Mouse (Mus musculus) limb, embryonic 12.5 days (tissue): ENCODE data around the gene Ilf3. TPM values are rescaled to one million over a fixed set of nuclear protein-coding genes. Genes with fewer than 3 reads are reported as not detected.

ENCODE experiments used
- ATAC-seq: fragments of 200-750 bp; cut with Nextera tagmentation; 2 replicates; pipeline ENCODE4 v1.8.0; 2017; ENCODE audit warnings: low read depth, moderate TSS enrichment; ENCODE audit not compliant: insufficient number of reproducible peaks, insufficient read depth, low FRiP score, low TSS enrichment
- H3K27ac ChIP-seq: fragments of 300-500 bp; sonication (generic); 2 replicates; pipeline ENCODE4 v1.5.1; 2016; ENCODE audit warnings: mild to moderate bottlenecking, moderate library complexity
- H3K27me3 ChIP-seq: fragments of 300-500 bp; sonication (generic); 2 replicates; pipeline ENCODE4 v1.6.1; 2016; ENCODE audit warnings: mild to moderate bottlenecking, moderate library complexity
- H3K36me3 ChIP-seq: fragments of 300-500 bp; sonication (generic); 2 replicates; pipeline ENCODE4 v1.6.1; 2016; ENCODE audit warnings: mild to moderate bottlenecking, moderate library complexity
- H3K4me1 ChIP-seq: fragments of 300-500 bp; sonication (generic); replicated peaks from 2 replicates; pipeline ENCODE4 v1.6.1; 2016
- H3K4me2 ChIP-seq: fragments of 300-500 bp; sonication (generic); 2 replicates; pipeline ENCODE4 v1.6.1; 2016; ENCODE audit warnings: mild to moderate bottlenecking, moderate library complexity
- H3K4me3 ChIP-seq: fragments of 300-500 bp; sonication (generic); replicated peaks from 2 replicates; pipeline ENCODE4 v1.5.1; 2016; ENCODE audit warnings: mild to moderate bottlenecking
- H3K9ac ChIP-seq: fragments of 300-500 bp; sonication (generic); replicated peaks from 2 replicates; pipeline ENCODE4 v1.6.1; 2016; ENCODE audit warnings: mild to moderate bottlenecking, moderate library complexity
- H3K9me3 ChIP-seq: fragments of 300-500 bp; sonication (generic); 2 replicates; pipeline ENCODE4 v1.6.1; 2016; ENCODE audit warnings: mild to moderate bottlenecking, moderate library complexity
- WGBS: fragments of 180-500 bp; shearing (Covaris S2); methylation state at CpG from one replicate; pipeline ENCODE4 v1.1.7; 2016; 5-methylcytosine and 5-hydroxymethylcytosine counted together
- polyA plus RNA-seq: library from polyadenylated mRNA; unstranded; fragments of >200 nt; fragmentation: Nextera tagmentation; extraction: Ambion mirVana; gene quantifications from 2 replicates; pipeline ENCODE4 v1.2.1, GENCODE M21; 2016

The Ilf3 gene
- polyA plus RNA-seq, 1 experiment from 2014 or later: 312 TPM

DNA sequence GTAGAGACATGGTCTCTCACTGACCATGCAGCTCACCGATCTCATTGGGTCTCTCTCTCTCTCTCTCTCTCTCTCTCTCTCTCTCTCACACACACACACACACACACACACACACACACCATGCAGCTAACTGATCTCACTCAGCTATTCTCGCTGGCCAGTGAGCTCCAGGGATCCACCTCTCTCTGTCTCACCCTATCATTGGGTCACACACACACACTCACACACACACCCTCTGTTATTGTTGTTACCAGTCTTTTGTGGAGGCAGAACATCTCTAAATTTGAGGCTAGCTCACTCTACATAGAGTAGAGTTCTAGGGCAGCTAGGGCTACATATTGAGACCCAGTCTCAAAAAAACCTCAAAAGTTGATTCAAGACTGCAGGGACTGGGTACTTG, 58.9 kb downstream of the Ilf3 start:
- Histone ChIP-seq H3K4me2 (peak overlapping the region; percentile 94), H3K4me3 (peak overlapping the region; percentile 89; the same call in 1 of the 2 replicates), H3K36me3 (peaks cover 6% of the 10 kb centered on the region; the same call in 1 of the 2 replicates), H3K27me3 (no peaks in the 10 kb centered on the region), H3K9ac (no peak overlapping the region), H3K4me1 (peaks cover 13% of the 10 kb centered on the region), H3K27ac (no peak overlapping the region), H3K9me3 (no peaks in the 10 kb centered on the region)
- 74% methylated on average over 2 of the region's 2 CpGs for WGBS
- no peak for ATAC-seq

DNA sequence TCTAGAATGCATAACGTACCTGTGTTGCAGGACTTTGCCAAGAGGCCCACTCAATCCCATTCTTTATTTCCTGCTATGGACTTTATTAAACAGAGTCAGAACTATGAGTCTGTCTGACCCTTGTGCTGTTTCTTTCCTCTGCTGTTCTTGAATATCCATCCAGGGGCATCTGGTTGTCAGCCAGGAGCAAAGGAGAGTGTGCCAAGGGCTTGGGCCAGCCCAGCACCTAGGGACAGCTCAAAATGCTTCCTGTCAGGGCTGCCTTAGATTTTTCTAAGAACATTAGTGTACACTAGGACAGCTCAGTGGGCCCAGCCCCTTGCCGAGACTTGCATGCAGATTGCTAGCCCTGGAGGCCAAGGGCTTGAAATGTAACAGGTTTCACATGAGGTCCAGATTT, 60.1 kb downstream of the Ilf3 start:
- Histone ChIP-seq H3K9me3 (no peaks in the 10 kb centered on the region), H3K4me2 (no peak overlapping the region), H3K9ac (no peak overlapping the region), H3K36me3 (no peaks in the 10 kb centered on the region), H3K27ac (no peak overlapping the region), H3K4me1 (peaks cover 13% of the 10 kb centered on the region), H3K27me3 (no peaks in the 10 kb centered on the region), H3K4me3 (no peak overlapping the region)
- WGBS: 85% methylated on average over 2 of the region's 2 CpGs
- no peak for ATAC-seq

DNA sequence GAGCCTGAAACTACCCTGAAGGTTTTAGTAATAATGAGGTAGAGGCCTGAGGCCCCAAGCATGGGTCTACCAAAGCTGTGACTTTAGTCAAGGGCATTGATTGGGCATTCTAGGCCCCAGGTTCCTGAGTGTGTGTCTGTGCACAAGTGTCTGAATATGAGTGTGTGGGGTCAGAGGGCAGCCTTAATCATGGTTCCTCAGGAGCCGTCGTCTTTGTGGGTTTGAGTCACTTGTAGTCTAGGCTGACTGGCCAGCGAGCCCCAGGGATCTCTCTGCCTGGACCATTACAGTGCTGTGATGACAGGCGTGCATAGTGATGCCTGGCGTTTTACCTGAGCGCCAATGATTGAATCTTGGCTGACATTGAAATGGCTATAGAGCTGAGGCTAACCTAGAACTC, 60.5 kb downstream of the Ilf3 start:
- Histone ChIP-seq H3K4me3 (no peak overlapping the region), H3K27me3 (no peaks in the 10 kb centered on the region), H3K4me2 (no peak overlapping the region), H3K9ac (no peak overlapping the region), H3K36me3 (no peaks in the 10 kb centered on the region), H3K27ac (no peak overlapping the region), H3K9me3 (no peaks in the 10 kb centered on the region), H3K4me1 (peaks cover 13% of the 10 kb centered on the region)
- ATAC-seq: no peak
- 89% methylated on average over 6 of the region's 6 CpGs for WGBS

DNA sequence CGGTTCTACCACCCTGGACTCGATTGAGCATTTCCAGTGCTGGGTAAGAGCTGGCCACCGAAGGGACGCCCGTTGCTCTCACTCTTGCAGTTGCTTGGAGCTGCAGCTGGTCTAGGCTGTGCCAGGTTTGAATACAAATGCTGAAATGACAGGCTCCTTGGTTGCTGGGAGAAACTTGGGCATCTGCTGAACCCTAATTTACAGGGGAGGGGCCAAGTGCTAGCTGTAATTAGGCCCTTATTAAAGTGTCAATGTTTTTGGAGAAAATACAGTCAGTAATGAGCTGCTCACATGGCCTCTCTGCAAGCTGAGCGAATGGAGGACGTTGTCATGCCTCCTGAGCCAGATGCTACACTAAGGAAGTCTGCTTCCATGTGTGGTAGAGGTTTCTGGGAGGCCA, 63.1 kb downstream of the Ilf3 start:
- H3K4me1 ChIP-seq: peaks cover 10% of the 10 kb centered on the region
- H3K27ac ChIP-seq: no peak overlapping the region
- no peak for ATAC-seq
- H3K9ac ChIP-seq: no peak overlapping the region
- no peaks in the 10 kb centered on the region for H3K9me3 ChIP-seq
- no peak overlapping the region for H3K4me3 ChIP-seq
- no peak overlapping the region for H3K4me2 ChIP-seq
- H3K27me3 ChIP-seq: no peaks in the 10 kb centered on the region
- no peaks in the 10 kb centered on the region for H3K36me3 ChIP-seq
- WGBS: 76% methylated on average over 7 of the region's 7 CpGs

GRCm38 (mm10) chr9:21432066-21432465, 64.4 kb downstream of the Ilf3 start:
- no peak overlapping the region for H3K27ac ChIP-seq
- H3K4me2 ChIP-seq: no peak overlapping the region
- H3K4me1 ChIP-seq: no peaks in the 10 kb centered on the region; the same call in 1 of the 2 replicates
- H3K36me3 ChIP-seq: no peaks in the 10 kb centered on the region
- H3K9me3 ChIP-seq: no peaks in the 10 kb centered on the region
- WGBS: 88% methylated on average over 7 of the region's 7 CpGs
- H3K27me3 ChIP-seq: no peaks in the 10 kb centered on the region
- ATAC-seq: no peak
- no peak overlapping the region for H3K9ac ChIP-seq
- no peak overlapping the region for H3K4me3 ChIP-seq

- no peak overlapping the region for H3K27ac ChIP-seq
- H3K4me2 ChIP-seq: no peak overlapping the region
- 87% methylated on average over 8 of the region's 8 CpGs for WGBS
- no peak; the same call in 1 of the 2 replicates for ATAC-seq
- no peaks in the 10 kb centered on the region for H3K9me3 ChIP-seq
- no peak overlapping the region for H3K9ac ChIP-seq
- H3K4me1 ChIP-seq: peaks cover 7% of the 10 kb centered on the region
- no peaks in the 10 kb centered on the region; the same call in 1 of the 2 replicates for H3K27me3 ChIP-seq
- H3K36me3 ChIP-seq: no peaks in the 10 kb centered on the region
- no peak overlapping the region for H3K4me3 ChIP-seq
These were observed 66.1 kb downstream of the Ilf3 start for GRCm38 (mm10) chr9:21433766-21434165.

- Histone ChIP-seq H3K27me3 (no peaks in the 10 kb centered on the region; the same call in 1 of the 2 replicates), H3K4me2 (no peak overlapping the region)
- 93% methylated on average over 2 of the region's 2 CpGs for WGBS
These were observed 66.7 kb downstream of the Ilf3 start for GRCm38 (mm10) chr9:21434410-21434809.

GRCm38 (mm10) chr9:21435777-21436635, 68.3 kb downstream of the Ilf3 start:
- Histone ChIP-seq H3K27me3 (no peaks in the 10 kb centered on the region; the same call in 1 of the 2 replicates), H3K27ac (no peak overlapping the region), H3K9ac (no peak overlapping the region), H3K4me2 (no peak overlapping the region), H3K9me3 (no peaks in the 10 kb centered on the region), H3K36me3 (no peaks in the 10 kb centered on the region), H3K4me3 (no peak overlapping the region), H3K4me1 (peaks cover 7% of the 10 kb centered on the region; the same call in 1 of the 2 replicates)
- no peak for ATAC-seq
- 83% methylated on average over 7 of the region's 7 CpGs for WGBS

More at GRCm38 (mm10) chr9:21434410-21434809, 66.7 kb downstream of the Ilf3 start:
- Histone ChIP-seq H3K9me3 (no peaks in the 10 kb centered on the region), H3K36me3 (no peaks in the 10 kb centered on the region), H3K27ac (no peak overlapping the region), H3K4me3 (no peak overlapping the region), H3K9ac (no peak overlapping the region), H3K4me1 (peaks cover 7% of the 10 kb centered on the region)
- no peak for ATAC-seq

- H3K4me2 ChIP-seq: no peak overlapping the region
- H3K4me3 ChIP-seq: no peak overlapping the region
- H3K9ac ChIP-seq: no peak overlapping the region
- no peaks in the 10 kb centered on the region for H3K36me3 ChIP-seq
- H3K27ac ChIP-seq: peak overlapping the region; percentile 25; the same call in 1 of the 2 replicates
- no peak for ATAC-seq
- 87% methylated on average over 6 of the region's 6 CpGs for WGBS
- no peaks in the 10 kb centered on the region for H3K9me3 ChIP-seq
- H3K27me3 ChIP-seq: no peaks in the 10 kb centered on the region; the same call in 1 of the 2 replicates
- peaks cover 7% of the 10 kb centered on the region; the same call in 1 of the 2 replicates for H3K4me1 ChIP-seq
These were observed 69.9 kb downstream of the Ilf3 start for GRCm38 (mm10) chr9:21437577-21437976.

DNA sequence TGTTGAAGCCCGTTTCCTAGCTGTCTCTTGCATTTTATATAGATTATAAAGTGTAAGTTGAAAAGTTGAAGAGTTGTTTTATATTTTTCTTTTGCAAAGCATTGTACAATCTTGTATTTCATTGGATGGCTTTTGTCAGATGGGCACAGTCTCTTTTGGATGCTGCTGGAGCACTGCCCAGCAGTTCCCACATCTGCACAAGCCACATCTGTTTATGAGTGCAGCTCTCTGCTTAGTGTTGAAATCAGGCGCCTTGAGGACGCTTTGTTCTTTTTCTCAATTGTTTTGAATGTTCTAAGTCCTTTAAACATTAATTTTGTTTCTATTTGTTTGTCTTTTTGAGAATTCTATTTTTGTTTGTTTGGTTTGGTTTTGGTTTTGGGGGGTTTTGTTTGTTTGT, 70.5 kb downstream of the Ilf3 start:
- Histone ChIP-seq H3K27me3 (no peaks in the 10 kb centered on the region; the same call in 1 of the 2 replicates), H3K4me2 (no peak overlapping the region), H3K4me1 (peaks cover 7% of the 10 kb centered on the region; the same call in 1 of the 2 replicates), H3K9me3 (no peaks in the 10 kb centered on the region), H3K9ac (no peak overlapping the region), H3K36me3 (no peaks in the 10 kb centered on the region), H3K27ac (no peak overlapping the region), H3K4me3 (no peak overlapping the region)
- WGBS: 63% methylated on average over 3 of the region's 3 CpGs
- no peak for ATAC-seq

GRCm38 (mm10) chr9:21439456-21439855, 71.8 kb downstream of the Ilf3 start:
- Histone ChIP-seq H3K4me2 (no peak overlapping the region), H3K36me3 (peaks cover 1% of the 10 kb centered on the region; the same call in 1 of the 2 replicates), H3K9ac (no peak overlapping the region), H3K27me3 (no peaks in the 10 kb centered on the region; the same call in 1 of the 2 replicates), H3K4me3 (no peak overlapping the region), H3K4me1 (peaks cover 7% of the 10 kb centered on the region; the same call in 1 of the 2 replicates), H3K9me3 (no peaks in the 10 kb centered on the region), H3K27ac (no peak overlapping the region)
- 76% methylated on average over 3 of the region's 3 CpGs for WGBS
- no peak for ATAC-seq
